Mouse (Mus musculus) liver, embryonic 11.5 days (tissue): Measurements from ENCODE around the gene Spns1. TPM values are rescaled to one million over a fixed set of nuclear protein-coding genes. Genes with fewer than 3 reads are reported as not detected.

Source experiments
- ATAC-seq: fragments of 200-750 bp; cut with Nextera tagmentation; replicated peaks from 2 replicates; pipeline ENCODE4 v1.8.0; 2017; ENCODE audit warnings: moderate number of reproducible peaks, mild to moderate bottlenecking, moderate TSS enrichment, moderate library complexity; ENCODE audit not compliant: low FRiP score
- DNase-seq: peaks from one replicate; pipeline ENCODE4 v3.0.0-alpha.2; 2017; ENCODE audit warnings: low spot score
- H3K27ac ChIP-seq: fragments of 300-500 bp; sonication (generic); 2 replicates; pipeline ENCODE4 v1.5.1; 2014; ENCODE audit warnings: mild to moderate bottlenecking, low read depth, low read length, control low read depth
- H3K27me3 ChIP-seq: fragments of 300-500 bp; sonication (generic); replicated peaks from 2 replicates; pipeline ENCODE4 v1.6.1; 2014; ENCODE audit warnings: low read length, mixed read lengths; ENCODE audit not compliant: control insufficient read depth, insufficient read depth
- H3K36me3 ChIP-seq: fragments of 300-500 bp; sonication (generic); 2 replicates; pipeline ENCODE4 v1.6.1; 2014; ENCODE audit warnings: mild to moderate bottlenecking, low read length, moderate library complexity, mixed read lengths; ENCODE audit not compliant: control insufficient read depth, insufficient read depth
- H3K4me1 ChIP-seq: fragments of 300-500 bp; sonication (generic); replicated peaks from 2 replicates; pipeline ENCODE4 v1.6.1; 2014; ENCODE audit warnings: low read length, mixed read lengths; ENCODE audit not compliant: control insufficient read depth, insufficient read depth
- H3K4me2 ChIP-seq: fragments of 300-500 bp; sonication (generic); 2 replicates; pipeline ENCODE4 v1.6.1; 2014; ENCODE audit warnings: mild to moderate bottlenecking, control low read depth, moderate library complexity
- H3K4me3 ChIP-seq: fragments of 300-500 bp; sonication (generic); 2 replicates; pipeline ENCODE4 v1.5.1; 2014; ENCODE audit warnings: low read depth, low read length, control low read depth
- H3K9ac ChIP-seq: fragments of 300-500 bp; sonication (generic); 2 replicates; pipeline ENCODE4 v1.6.1; 2014; ENCODE audit warnings: low read depth, low read length, control low read depth
- H3K9me3 ChIP-seq: fragments of 300-500 bp; sonication (generic); 2 replicates; pipeline ENCODE4 v1.6.1; 2016; ENCODE audit warnings: low read length, inconsistent platforms, mixed read lengths; ENCODE audit not compliant: control insufficient read depth
- WGBS: fragments of 180-500 bp; shearing (Covaris S2); extraction: QIAGEN DNeasy Blood & Tissue Kit; methylation state at CpG from one replicate; pipeline ENCODE4 v1.1.7; 2014; 5-methylcytosine and 5-hydroxymethylcytosine counted together
- polyA plus RNA-seq: library from polyadenylated mRNA; unstranded; fragments of >200 nt; fragmentation: Nextera tagmentation; extraction: Ambion mirVana; gene quantifications from 2 replicates; pipeline ENCODE4 v1.2.1, GENCODE M21; 2014

The Spns1 gene
- polyA plus RNA-seq, result 43.8 and 43.9 TPM in 2 replicates

- no peaks in the 10 kb centered on the region for H3K27me3 ChIP-seq
- peak; percentile 95 for ATAC-seq
- H3K4me1 ChIP-seq, result peaks cover 9% of the 10 kb centered on the region
- H3K36me3 ChIP-seq, result peaks cover 7% of the 10 kb centered on the region; the same call in 1 of the 2 replicates
- peak within 1 kb of the TSS; percentile 98 for H3K4me2 ChIP-seq
- under 1% methylated on average over 33 of the region's 33 CpGs for WGBS
- peak; percentile 86 for DNase-seq
- peak within 1 kb of the TSS; percentile 48; the same call in 1 of the 2 replicates for H3K27ac ChIP-seq
- no peaks in the 10 kb centered on the region for H3K9me3 ChIP-seq
- H3K4me3 ChIP-seq, result peak within 1 kb of the TSS; percentile 96
- peak within 1 kb of the TSS; percentile 93 for H3K9ac ChIP-seq
Observed at GRCm38 (mm10) chr7:126377278-126378158, at the start of gene Spns1. Gene Spns1, minus strand, starts transcription at chr7:126377450.

- ATAC-seq, result no peak
- H3K27me3 ChIP-seq, result no peaks in the 10 kb centered on the region
- no peak overlapping the region for H3K4me3 ChIP-seq
- H3K9me3 ChIP-seq, result peaks cover 3% of the 10 kb centered on the region; the same call in 1 of the 2 replicates
- WGBS, result 78% methylated on average over 6 of the region's 6 CpGs
- H3K4me2 ChIP-seq, result no peak overlapping the region
- no peak for DNase-seq
- no peaks in the 10 kb centered on the region for H3K36me3 ChIP-seq
- H3K9ac ChIP-seq, result no peak overlapping the region
- peaks cover 9% of the 10 kb centered on the region for H3K4me1 ChIP-seq
- no peak overlapping the region for H3K27ac ChIP-seq
Observed at GRCm38 (mm10) chr7:126424161-126424560, 46.9 kb upstream of the Spns1 start.

GRCm38 (mm10) chr7:126421756-126422155 lies 44.5 kb upstream of the Spns1 start:
- Histone ChIP-seq H3K9me3 (0 out of 2 replicates have a peak, but pooled peaks cover 3% of the 10 kb centered on the region), H3K27ac (no peak overlapping the region), H3K36me3 (no peaks in the 10 kb centered on the region), H3K27me3 (no peaks in the 10 kb centered on the region), H3K4me2 (no peak overlapping the region), H3K9ac (no peak overlapping the region), H3K4me3 (no peak overlapping the region), H3K4me1 (no peaks in the 10 kb centered on the region)
- DNase-seq (no peak), ATAC-seq (no peak)
- 70% methylated on average over 5 of the region's 5 CpGs for WGBS

GRCm38 (mm10) chr7:126418496-126418895 lies 41.2 kb upstream of the Spns1 start:
- no peaks in the 10 kb centered on the region for H3K9me3 ChIP-seq

GRCm38 (mm10) chr7:126417606-126418005 lies 40.4 kb upstream of the Spns1 start:
- Histone ChIP-seq H3K27me3 (no peaks in the 10 kb centered on the region), H3K9ac (no peak overlapping the region), H3K9me3 (no peaks in the 10 kb centered on the region), H3K27ac (no peak overlapping the region), H3K4me2 (no peak overlapping the region), H3K36me3 (no peaks in the 10 kb centered on the region), H3K4me1 (no peaks in the 10 kb centered on the region), H3K4me3 (no peak overlapping the region)
- 80% methylated on average over 4 of the region's 4 CpGs for WGBS
- ATAC-seq (no peak), DNase-seq (no peak)

More at GRCm38 (mm10) chr7:126418496-126418895, 41.2 kb upstream of the Spns1 start:
- H3K27ac ChIP-seq, result no peak overlapping the region
- WGBS, result 65% methylated on average over 3 of the region's 3 CpGs
- ATAC-seq (no peak), DNase-seq (no peak)
- no peak overlapping the region for H3K4me2 ChIP-seq
- no peaks in the 10 kb centered on the region for H3K36me3 ChIP-seq
- H3K27me3 ChIP-seq, result no peaks in the 10 kb centered on the region
- no peaks in the 10 kb centered on the region for H3K4me1 ChIP-seq
- H3K4me3 ChIP-seq, result no peak overlapping the region
- no peak overlapping the region for H3K9ac ChIP-seq

- no peak overlapping the region for H3K9ac ChIP-seq
- DNase-seq, result no peak
- no peak overlapping the region for H3K4me3 ChIP-seq
- no peaks in the 10 kb centered on the region for H3K36me3 ChIP-seq
- ATAC-seq, result no peak
- no peak overlapping the region for H3K4me2 ChIP-seq
- H3K27me3 ChIP-seq, result no peaks in the 10 kb centered on the region
- no peaks in the 10 kb centered on the region for H3K4me1 ChIP-seq
- no peak overlapping the region for H3K27ac ChIP-seq
- H3K9me3 ChIP-seq, result no peaks in the 10 kb centered on the region
- WGBS, result 57% methylated on average over 8 of the region's 8 CpGs
Observed at GRCm38 (mm10) chr7:126417045-126417444, 39.8 kb upstream of the Spns1 start.

- ATAC-seq (no peak), DNase-seq (no peak)
- Histone ChIP-seq H3K27me3 (no peaks in the 10 kb centered on the region), H3K36me3 (no peaks in the 10 kb centered on the region), H3K4me3 (no peak overlapping the region), H3K9ac (no peak overlapping the region), H3K4me2 (no peak overlapping the region), H3K9me3 (no peaks in the 10 kb centered on the region), H3K4me1 (no peaks in the 10 kb centered on the region), H3K27ac (no peak overlapping the region)
- 52% methylated on average over 2 of the region's 2 CpGs for WGBS
Observed at GRCm38 (mm10) chr7:126416615-126417014, 39.4 kb upstream of the Spns1 start.

- DNase-seq (no peak), ATAC-seq (no peak)
- no peaks in the 10 kb centered on the region for H3K4me1 ChIP-seq
- no peaks in the 10 kb centered on the region for H3K36me3 ChIP-seq
- no peaks in the 10 kb centered on the region for H3K9me3 ChIP-seq
- WGBS, result 91% methylated on average over 6 of the region's 6 CpGs
- 0 out of 2 replicates have a peak, but pooled peaks cover 3% of the 10 kb centered on the region for H3K27me3 ChIP-seq
- H3K4me2 ChIP-seq, result no peak within 1 kb of the TSS
- no peak within 1 kb of the TSS for H3K27ac ChIP-seq
- no peak within 1 kb of the TSS for H3K9ac ChIP-seq
- H3K4me3 ChIP-seq, result no peak within 1 kb of the TSS
Observed at GRCm38 (mm10) chr7:126414725-126415124, 37.5 kb upstream of the Spns1 start, which contains the start of gene Cd19. Gene Cd19, minus strand, starts transcription at chr7:126414889.
